Mouse (Mus musculus): Measurements from ENCODE around the gene Espn.

Gene Espn

DNA sequence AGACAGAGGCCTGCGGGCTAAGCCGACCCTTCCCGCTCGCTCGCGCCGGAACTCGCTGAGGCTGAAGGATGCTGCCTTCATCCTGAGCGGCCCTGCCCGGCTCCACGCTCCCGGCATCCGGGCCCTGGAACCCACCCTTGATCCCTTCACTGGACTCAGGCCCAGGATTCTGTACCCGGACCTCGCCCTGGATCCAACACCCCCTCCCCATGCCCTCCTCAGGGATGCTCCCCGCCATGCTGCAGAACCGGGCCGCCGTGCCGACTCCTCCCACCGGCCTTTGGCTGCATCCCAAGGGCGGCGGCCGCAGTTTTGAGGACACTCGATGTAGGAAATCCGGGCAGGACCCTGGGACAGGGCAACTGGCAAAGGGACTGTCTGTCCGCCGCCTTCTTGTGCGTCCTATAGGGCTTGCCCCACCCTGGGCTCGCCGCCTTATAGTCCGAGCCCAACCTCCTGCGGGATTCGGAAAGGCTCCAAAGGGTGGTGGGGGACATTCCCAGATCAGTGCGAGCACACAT lies 26.2 kb upstream of the Espn start:
- DNase-seq (ENCODE audit: low spot score in 2 of 2): peak in 1 of 2 experiments; percentile 47

DNA sequence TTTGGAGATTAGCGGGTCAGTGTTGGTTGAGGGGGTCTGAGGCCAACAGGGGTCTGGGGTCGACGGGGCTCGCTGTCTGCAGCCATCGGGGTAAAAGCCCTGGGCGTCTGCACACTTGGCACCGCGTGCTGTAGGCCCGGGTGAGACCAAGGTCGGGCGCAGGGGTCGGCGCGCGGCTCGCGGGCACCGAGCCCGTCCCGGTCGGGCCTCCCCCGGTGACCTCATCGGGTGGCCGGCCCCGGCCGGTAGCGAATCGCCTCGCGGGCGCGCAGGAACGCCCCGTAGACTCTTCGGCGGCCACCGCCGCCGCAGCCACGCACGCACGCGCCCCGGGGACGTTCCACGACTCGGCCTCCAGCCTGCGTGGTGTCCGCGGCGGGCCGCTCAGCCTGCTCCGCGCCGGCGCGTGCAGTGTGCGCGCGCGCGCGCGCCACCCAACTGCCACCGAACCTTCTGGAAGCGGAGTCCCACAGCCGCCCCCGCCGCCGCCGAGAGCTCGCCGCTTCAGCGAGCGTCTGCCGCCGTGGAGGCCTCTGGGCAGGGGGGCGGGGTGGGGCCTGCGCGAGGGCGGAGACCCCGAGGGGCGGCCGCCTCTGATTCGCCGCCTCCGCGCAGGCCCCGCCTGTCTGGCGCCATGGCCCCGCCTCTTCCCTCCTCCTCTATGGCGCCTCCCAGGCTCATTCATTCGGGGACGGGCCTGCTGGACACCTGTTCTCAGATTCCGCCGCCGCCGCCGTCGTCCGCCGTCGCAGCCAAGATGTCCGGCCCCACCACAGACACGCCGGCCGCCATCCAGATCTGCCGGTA lies 25.6 kb upstream of the Espn start, which contains the start of gene Acot7:
Gene Acot7 (plus strand): TSS at position 598 of the 807 bp plus-strand sequence.
- peak; percentile 79 to 88 for DNase-seq (ENCODE audit: low spot score in 2 of 2)

DNA sequence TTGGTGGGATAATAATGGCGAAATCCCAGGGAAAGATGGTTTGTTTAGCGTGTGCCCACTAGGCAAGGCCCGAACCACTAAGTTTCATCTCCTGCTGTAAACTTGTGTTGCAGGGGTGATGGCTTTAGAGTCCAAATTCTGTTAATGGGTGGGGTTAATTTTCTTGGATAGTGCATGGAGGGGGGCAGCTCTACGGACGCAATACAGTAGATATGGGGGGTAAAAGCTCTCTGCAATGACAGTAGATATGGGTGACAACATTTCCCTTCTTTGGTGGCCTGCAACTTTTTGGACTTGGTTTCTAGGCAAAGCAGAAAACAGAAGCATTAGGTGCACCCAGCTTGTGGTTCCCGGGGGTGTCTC lies 25.0 kb upstream of the Espn start:
- DNase-seq (ENCODE audit: low spot score in 2 of 2): no peak

DNA sequence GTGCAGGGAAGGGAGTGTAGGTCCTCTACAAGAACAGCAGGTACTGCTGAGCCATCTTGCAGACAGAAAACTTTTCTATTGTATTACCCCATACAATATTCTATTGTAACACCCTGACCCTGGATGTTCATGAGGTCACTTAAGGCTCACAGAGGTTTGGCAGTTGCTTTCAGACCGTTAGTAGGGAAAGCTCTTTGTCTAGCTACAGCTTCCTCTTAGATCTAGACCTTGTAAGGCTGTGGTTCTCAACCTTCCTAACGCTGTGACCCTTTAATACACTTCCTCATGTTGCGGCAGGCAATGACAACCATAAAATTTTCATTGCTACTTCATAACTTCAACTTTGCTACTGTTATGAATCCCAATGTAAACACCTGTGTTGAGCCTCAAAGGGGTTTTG lies 24.5 kb upstream of the Espn start:
- no peak for DNase-seq (ENCODE audit: low spot score in 2 of 2)

DNA sequence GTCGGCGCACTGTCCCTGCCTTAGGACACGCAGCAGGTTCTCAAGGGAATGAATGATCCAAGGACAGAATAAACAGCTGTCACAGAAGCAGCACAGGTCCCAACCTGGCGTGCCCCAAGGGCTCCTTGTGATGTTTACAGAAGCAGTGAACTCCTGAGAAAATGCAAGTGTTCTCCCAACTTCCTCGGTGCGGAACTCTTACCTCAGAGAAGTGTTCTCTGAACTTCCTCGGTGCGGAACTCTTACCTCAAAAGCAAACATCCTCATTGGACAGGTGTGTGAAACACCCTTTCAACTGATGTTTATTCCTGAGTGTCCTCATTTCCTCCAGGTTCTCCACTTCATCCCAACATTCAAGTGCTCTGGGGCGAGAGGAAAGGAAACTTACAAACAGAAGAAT lies 21.8 kb upstream of the Espn start:
- no peak for DNase-seq (ENCODE audit: low spot score in 2 of 2)

DNA sequence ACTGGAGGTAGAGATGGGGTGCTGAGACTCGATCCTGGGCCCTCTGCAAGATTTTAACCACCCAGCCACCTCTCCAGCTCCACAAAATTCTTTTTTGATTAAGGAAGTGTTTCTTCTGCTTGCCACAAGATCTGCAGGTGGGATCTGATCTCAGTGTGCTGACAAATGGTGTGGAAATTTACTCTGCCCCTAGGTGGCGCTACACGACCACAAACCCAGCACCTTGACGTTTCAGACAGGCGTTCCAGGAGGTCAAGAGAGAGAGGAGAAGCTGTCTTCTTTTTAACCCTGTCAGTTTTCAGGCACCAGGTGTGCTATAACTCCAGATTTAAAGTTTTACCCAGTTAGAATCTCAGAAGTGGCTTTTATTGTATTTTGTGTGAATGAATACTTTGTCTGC lies 20.9 kb upstream of the Espn start:
- peak in 1 of 2 experiments; percentile 90 for DNase-seq (ENCODE audit: low spot score in 2 of 2)

DNA sequence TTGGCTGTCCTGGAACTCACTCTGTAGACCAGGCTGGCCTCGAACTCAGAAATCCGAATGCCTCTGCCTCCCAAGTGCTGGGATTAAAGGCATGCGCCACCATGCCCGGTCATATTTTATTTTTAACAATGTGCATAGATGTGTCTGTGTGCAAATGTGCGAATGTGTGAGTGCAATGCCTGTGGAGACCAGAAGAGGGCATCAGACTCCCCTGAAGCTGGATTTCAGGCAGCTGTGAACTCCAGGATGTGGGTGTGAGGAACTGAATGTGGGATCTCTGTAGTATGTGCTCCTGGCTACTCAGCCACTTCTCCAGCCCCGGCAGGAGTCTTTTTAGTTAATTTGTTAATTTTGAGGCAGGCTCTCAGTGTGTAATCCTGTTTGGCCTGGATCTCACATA lies 19.4 kb upstream of the Espn start:
- DNase-seq (ENCODE audit: low spot score in 2 of 2): no peak

DNA sequence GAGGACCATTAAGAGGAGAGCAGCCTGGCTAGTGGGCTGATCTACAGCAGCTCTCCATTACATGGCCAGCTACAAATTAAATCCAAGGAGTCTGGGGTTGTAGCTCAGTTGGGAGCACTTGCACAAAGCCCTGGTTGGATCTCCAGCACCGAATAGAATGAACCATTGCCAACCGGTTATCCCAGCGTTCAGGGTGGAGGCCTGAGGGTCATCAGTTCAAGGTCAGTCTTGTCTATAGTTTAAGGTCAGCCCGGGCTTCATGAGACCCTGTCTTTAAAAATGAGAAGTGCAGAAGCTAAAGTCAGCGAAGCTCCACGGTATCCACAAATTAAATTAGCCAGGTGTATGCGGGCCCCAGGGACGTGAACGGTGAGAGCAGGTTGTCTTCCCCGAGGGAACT lies 18.1 kb upstream of the Espn start:
- no peak for DNase-seq (ENCODE audit: low spot score in 2 of 2)

DNA sequence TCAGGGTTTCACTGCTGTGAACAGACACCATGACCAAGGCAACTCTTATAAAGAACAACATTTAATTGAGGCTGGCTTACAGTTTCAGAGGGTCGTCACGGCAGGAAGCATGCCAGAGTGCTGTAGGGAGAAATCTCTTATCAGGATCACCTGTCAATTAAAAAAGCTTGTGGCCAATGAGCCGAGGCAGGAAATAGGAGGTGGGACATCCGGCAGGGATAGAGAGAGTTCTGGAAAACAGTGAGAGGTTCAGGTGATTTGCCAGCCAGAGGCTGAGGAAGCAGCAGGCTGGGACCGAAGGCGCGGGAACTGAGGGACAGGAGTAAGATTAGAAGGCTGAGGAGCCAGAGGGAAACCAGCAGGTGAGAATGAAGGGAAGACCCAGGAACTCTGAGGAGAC lies 16.9 kb upstream of the Espn start:
- DNase-seq (ENCODE audit: low spot score in 2 of 2): no peak

DNA sequence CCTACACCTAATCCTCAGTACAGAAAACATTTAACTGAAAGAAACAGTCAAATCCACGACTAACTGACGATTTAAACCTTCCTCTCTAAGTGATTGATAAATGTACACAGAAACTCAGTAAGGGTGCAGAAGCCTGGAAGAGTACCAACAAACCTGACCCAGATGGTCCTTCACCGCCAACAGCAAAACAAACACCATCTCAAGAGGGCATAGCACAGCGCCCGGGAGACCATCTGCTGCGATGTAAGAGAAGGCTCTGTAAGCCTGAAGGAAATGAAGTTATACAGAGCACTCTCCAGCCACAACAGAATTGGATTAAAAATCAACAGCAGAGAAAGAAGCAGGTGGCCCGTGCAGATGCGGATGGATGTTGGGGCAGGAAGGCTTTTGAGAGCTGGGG lies 15.9 kb upstream of the Espn start:
- DNase-seq (ENCODE audit: low spot score in 2 of 2): no peak

DNA sequence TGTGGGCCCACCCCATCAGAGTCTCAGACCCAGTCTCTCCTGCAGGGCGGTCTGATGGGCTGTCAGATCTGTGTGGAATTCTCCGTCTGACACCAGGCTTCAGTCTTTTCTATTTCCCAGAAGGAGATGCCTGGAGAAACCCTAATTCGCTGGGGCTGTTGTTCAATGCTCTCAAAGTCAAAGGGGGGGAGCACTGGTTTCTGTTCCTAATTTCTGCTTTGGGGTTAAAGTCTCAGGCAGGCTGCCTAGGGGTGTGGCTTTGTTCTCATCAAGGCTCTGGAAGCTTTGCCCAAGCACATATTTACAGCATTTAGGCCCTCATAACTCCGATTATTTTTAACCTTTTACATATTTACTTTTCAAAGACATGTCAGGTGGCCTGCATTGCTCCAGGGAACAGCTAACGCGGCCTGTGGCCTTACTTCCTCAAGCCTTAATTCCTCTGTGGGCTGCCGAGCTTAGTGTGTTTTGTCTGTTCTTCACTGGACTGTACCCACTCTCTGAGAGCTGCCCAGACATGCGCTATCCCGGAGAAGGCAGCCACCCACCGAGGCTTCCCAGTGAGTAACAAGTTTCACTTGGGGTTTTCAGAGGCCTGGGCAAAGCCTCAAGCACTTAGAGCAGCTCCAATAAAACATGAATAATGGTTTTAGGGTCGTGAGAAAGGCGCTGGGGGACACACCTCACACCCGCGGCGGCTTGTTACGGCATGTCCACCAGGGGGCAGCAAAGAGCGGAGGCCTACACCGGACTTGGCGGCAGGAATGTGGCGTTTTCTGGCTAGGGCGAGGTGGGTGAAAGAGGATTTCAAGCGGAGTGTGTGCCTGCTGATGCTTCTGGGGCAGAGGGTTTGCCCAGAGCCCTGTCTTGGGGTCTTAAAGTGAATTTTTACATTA lies 13.1 kb upstream of the Espn start:
- peak in 1 of 2 experiments; percentile 54 for DNase-seq (ENCODE audit: low spot score in 2 of 2)

DNA sequence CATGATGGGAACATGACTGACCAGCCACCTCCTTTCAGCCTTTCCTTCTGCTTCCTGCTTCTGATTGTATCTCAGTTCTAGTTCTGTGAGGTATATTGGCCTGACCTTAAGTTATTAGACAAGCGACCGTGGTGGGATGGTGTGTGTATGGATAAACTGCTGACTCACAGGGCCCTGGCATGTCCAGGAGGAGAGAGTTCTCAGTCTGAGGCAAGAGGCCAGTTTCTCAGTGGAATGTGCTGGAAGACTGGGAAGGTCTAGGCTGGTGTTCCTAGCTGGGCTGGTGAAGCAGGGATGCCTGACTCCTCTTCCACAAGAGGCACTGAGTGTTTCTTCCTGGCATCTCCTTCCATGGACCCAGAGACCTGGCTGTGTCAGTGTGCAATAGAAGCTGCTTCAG lies 10.6 kb upstream of the Espn start:
- no peak for DNase-seq (ENCODE audit: low spot score in 2 of 2)

DNA sequence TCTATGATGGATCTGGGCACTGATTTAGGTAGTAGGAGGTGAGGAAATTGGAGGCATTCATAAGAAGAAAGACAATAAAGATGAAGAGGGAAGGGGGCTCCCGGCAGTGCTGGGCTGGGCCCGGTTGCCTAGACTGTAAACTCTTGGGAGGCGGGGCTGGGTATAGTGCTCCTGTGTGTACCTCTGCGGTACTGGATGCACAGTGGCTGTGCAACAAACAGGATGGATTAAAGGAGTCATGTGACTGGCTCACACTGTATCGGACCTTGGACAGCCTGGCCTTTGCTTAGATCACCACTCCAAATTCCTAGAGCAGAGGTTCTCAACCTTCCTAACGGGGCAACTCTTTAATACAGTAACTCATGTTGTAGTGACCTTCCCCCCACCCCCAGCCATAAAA lies 9.4 kb upstream of the Espn start:
- DNase-seq (ENCODE audit: low spot score in 2 of 2): no peak

DNA sequence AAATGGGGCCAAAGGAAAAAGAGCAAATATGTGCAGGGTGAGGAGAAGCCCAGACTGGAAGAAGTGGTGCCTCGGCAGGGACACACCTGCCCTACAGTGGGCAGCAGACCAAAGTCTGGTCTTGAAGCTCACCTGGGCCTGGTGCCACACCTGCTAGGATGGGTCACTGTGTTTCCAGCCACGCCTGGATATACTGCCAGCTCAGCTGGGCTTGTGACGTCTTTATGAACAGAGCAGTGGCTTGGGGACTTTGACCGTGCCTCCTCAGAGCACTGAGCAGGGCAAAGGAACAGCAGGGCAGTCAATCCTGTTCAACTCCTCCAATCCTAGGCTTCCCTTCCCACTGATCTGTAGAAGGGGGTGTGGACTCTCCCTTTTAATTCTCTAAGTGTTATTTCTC lies 8.6 kb upstream of the Espn start:
- no peak for DNase-seq (ENCODE audit: low spot score in 2 of 2)

DNA sequence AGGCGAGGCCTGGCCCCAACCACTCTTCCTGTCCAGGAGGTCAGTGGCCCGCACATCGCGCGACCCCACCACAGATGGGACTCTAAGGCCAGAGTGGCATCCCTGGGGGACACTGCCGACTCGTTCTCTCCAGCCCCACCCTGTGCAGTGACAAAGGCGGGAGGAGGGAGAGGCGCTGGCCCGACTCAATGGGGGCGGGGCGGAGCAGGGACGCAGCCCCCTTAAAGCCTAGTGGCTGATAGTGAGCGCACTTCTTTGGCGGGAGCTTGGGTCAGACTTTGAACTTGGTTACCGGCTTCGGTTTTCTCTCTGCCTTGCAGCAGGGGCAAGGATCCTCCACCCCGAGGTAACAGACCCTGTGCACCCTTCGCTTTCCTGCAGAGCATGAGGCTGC lies 7.1 kb upstream of the Espn start:
- no peak for DNase-seq (ENCODE audit: low spot score in 2 of 2)

DNA sequence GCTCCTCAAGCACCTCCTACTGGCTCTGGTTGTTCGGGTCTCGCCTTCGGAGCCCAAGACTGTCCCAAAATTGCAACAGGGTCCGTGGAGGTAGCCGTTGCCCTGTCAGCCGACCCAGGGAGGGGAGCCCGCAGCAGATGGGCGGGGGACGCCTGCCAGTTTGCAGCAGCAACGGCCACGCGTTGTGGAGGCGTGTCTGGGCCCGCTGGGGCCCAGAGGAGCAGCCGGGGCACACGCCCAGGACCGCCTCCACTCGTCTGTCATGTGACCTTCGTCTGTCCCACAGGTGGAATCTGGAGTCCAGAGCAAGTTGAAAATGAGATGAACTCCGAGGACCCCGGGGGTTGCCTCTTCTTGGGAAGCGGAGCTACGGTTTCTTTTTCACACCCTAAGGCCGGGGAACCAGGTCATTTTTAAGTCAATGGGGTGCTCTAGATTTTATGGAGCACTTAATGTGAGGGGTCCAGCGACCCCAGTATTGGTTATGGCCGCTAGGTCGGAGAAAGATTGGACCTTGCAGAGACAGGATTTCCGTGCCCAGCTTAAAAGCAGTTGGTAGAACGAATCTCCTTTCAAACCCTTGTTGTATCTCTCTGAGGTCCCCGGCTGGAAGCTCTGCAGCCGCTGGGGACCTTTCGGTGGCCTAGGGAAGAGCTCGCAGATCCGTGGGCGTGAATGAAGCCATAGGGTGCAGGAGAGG lies 6.6 kb upstream of the Espn start, which contains the start of gene Hes2:
Gene Hes2 (plus strand): TSS at position 283 of the 700 bp plus-strand sequence.
- no peak for DNase-seq (ENCODE audit: low spot score in 2 of 2)

DNA sequence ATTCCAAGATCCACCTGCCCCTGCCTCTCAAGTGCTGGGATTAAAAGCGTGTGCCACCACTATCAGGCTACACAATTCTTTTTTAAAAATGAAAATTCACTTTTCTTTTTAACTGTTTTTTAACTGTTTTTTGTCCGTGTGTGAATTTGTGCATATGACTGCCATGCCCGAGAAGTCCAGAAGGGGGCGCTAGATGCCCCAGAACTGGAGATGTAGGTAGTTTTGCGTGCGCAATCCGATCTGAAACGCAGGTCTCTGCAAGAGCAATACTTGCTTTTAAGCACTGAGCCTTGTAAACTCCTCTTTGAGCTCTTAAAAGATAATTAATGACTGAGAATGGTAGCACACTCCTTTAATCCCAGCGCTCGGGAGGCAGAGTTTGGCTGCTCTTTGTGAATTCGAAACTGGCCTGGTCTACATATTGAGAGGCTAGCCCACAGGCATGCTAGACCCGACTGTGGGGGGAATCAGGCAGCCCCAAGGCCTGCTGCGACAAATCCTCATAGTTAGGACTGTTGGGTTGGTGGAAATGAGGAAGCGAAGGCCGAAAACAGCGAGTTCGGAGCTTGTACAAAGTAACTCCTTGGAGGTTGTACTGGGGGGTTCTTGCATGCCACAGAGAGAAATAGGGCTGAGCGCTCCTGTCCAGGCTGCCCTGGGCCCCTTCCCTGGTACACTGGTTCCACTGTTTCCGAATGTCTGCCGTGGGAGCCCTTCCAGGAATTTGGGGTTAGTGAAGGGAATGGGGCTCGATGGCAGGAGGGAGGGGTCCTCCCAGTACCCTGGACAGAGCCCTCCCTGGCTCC lies 5.8 kb upstream of the Espn start:
- peak in 1 of 2 experiments; percentile 59 for DNase-seq (ENCODE audit: low spot score in 2 of 2)

DNA sequence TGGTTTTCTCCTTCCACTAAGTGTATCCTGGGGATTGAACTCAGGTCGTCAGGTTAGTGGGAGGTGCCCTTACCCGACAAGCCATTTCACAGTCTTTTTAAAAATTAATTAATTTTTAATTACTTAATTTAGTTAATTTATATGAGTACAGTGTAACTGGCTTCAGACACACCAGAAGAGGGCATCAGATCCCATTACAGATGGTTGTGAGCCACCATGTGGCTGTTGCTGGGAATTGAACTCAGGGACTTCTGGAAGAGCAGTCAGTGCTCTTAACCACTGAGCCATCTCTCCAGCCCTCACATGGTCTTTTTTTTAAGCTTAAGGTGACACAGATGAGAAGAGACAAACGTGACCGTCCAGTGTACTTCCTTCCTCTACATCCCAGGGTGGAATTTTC lies 2.8 kb upstream of the Espn start:
- no peak for DNase-seq (ENCODE audit: low spot score in 2 of 2)

DNA sequence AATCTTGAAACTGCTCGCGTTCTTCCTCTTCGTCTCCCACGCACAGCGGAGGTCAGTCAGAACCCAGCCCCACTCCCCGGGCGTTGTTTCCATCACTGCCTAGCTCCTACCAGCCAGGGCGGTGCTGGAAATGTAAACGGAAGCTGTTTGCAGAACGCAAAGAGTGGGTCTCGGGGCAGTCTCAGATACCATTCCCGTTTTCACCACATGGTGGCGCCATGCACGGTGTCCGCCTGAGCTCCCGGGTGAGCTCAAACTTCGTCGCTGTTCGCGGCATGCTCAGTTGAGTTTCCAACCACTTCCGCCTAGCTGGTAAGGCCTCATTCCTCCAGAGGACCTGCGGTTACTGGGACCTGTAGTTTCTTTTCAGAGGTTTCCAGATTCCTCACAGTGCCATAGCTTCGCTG lies 1.6 kb upstream of the Espn start:
- DNase-seq (ENCODE audit: low spot score in 2 of 2): peak in 1 of 2 experiments; percentile 79

DNA sequence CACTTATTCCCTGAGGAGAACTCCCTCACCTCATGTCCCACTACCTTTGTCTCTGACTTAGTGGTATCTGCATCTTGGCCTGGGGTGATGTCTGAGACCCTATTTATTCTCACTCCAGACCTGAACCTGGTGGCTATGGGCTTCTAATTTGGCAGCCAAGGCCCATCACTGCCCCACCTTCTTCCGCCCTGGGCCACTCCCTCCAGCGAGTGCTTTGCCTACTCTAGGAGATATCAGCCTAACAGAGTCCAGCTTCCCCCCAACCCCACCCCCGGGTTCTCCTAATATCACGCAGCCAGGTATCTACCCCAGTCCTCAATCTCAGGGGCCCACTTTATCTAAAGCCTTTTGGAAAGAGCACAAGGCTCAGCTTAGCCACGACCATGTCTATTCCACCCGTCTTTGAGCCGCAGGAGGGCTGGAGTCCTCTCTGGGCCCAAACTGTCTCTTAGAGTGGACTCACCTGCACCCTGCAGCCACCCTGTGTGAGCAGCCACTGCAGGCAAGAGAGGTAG lies 663 bp downstream of the Espn start:
- DNase-seq (ENCODE audit: low spot score in 2 of 2): no peak

DNA sequence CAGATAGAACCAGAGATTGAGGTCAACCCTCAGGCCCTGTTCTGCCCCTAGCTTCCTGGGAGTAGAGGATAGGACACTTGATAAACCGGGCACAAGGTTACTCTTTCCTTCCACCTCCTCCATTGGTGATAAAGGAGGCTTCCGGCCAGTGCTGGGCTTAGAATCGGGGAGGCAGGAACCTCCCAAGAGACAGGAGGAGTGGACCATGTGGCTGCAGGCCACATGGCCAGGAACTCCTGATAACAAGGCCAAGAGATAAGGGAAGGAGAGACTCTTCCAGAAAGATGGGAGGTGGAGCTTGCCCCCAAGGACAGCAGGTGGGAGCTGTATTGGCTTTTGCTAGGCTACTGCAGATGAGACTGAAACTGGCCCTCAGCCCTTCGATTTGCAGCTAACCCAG lies 1.6 kb downstream of the Espn start:
- no peak for DNase-seq (ENCODE audit: low spot score in 2 of 2)
